Mouse (Mus musculus): Measurements from ENCODE around the gene Mt4.

- TF ChIP-seq POLR2A (IDR thresholded peaks at IDR 0.05; ENCODE audit: low read depth, low read length) (no peak), CTCF (IDR thresholded peaks at IDR 0.05; ENCODE audit: borderline replicate concordance, insufficient read depth, low read length) (no peak)
Measured at GRCm38 (mm10) chr8:94148236-94148635, 11.2 kb downstream of the Mt4 start.
